Mouse (Mus musculus) liver, embryonic 14.5 days (tissue): ENCODE measurements around the gene Actr1b. TPM values are rescaled to one million over a fixed set of nuclear protein-coding genes. Genes with fewer than 3 reads are reported as not detected.
A peak's percentile ranks its signal among the peaks of the same experiment; 100 is the strongest.

ENCODE experiments used
- ATAC-seq: fragments of 200-750 bp; cut with Nextera tagmentation; 2 replicates; pipeline ENCODE4 v1.8.0; 2017; ENCODE audit warnings: moderate number of reproducible peaks, mild to moderate bottlenecking, moderate library complexity; ENCODE audit not compliant: insufficient read depth
- DNase-seq, 3 experiments: peaks; one replicate each; pipeline ENCODE4 v3.0.0-alpha.2; 2012 to 2013; ENCODE audit warnings: low read depth in 3 of 3, low spot score in 3 of 3
- H3K27ac ChIP-seq: fragments of 300-500 bp; sonication (generic); 2 replicates; pipeline ENCODE4 v1.5.1; 2014; ENCODE audit warnings: moderate library complexity, mild to moderate bottlenecking, control low read depth, inconsistent platforms
- H3K27me3 ChIP-seq: fragments of 300-500 bp; sonication (generic); 2 replicates; pipeline ENCODE4 v1.6.1; 2014; ENCODE audit warnings: mild to moderate bottlenecking, low read length, moderate library complexity; ENCODE audit not compliant: control insufficient read depth, insufficient read depth
- H3K36me3 ChIP-seq: fragments of 300-500 bp; sonication (generic); replicated peaks from 2 replicates; pipeline ENCODE4 v1.6.1; 2014; ENCODE audit warnings: low read depth; ENCODE audit not compliant: control insufficient read depth, insufficient read depth
- H3K4me1 ChIP-seq, 2 experiments: fragments of 200-500 bp in 1 of 2; fragments of 300-500 bp in 1 of 2; sonication (generic) in 1 of 2; replicated peaks; 2 replicates each; pipeline ENCODE4 v1.6.1; 2012 to 2014; ENCODE audit warnings: antibody characterized with exemption in 1 of 2, inconsistent platforms in 1 of 2, low read length in 1 of 2; ENCODE audit not compliant: control insufficient read depth in 2 of 2, insufficient read depth in 2 of 2
- H3K4me2 ChIP-seq: fragments of 300-500 bp; sonication (generic); 2 replicates; pipeline ENCODE4 v1.6.1; 2014; ENCODE audit warnings: low read depth, mild to moderate bottlenecking, control low read depth, moderate library complexity
- H3K4me3 ChIP-seq, 2 experiments: fragments of 200-500 bp in 1 of 2; fragments of 300-500 bp in 1 of 2; sonication (generic) in 1 of 2; 2 replicates each; pipeline ENCODE4 v1.5.1; 2012 to 2014; ENCODE audit warnings: low read depth in 2 of 2, low read length in 2 of 2, mild to moderate bottlenecking in 2 of 2, control low read depth in 1 of 2, inconsistent platforms in 1 of 2, moderate library complexity in 1 of 2; ENCODE audit not compliant: insufficient read depth in 1 of 2
- H3K9ac ChIP-seq: fragments of 300-500 bp; sonication (generic); replicated peaks from 2 replicates; pipeline ENCODE4 v1.6.1; 2014; ENCODE audit warnings: mild to moderate bottlenecking, control low read depth, moderate library complexity
- H3K9me3 ChIP-seq: fragments of 300-500 bp; sonication (generic); 2 replicates; pipeline ENCODE4 v1.6.1; 2016; ENCODE audit warnings: low read length, mixed read lengths; ENCODE audit not compliant: control insufficient read depth
- CTCF ChIP-seq: IDR thresholded peaks from 2 replicates; pipeline ENCODE4 v1.5.1; 2016; ENCODE audit warnings: antibody characterized with exemption, low read depth, control low read depth
- EP300 ChIP-seq: IDR thresholded peaks from 2 replicates; pipeline ENCODE4 v1.6.1; 2016; ENCODE audit warnings: antibody characterized with exemption, low read depth
- WGBS: fragments of 180-500 bp; shearing (Covaris S2); extraction: QIAGEN DNeasy Blood & Tissue Kit; methylation state at CpG from one replicate; pipeline ENCODE4 v1.1.7; 2014; ENCODE audit not compliant: insufficient replicate concordance; 5-methylcytosine and 5-hydroxymethylcytosine counted together
- microRNA-seq: library from miRNA; unstranded; fragments of <30 nt; microRNA quantifications from one replicate; pipeline ENCODE4, GENCODE M21; 2016
- polyA plus RNA-seq, 2 experiments: library from polyadenylated mRNA; depleted of rRNA in 1 of 2; stranded (reverse) in 1 of 2; unstranded in 1 of 2; fragments of >200 nt; fragmentation: Nextera tagmentation in 1 of 2; extraction: Ambion mirVana in 1 of 2; gene quantifications; 2 replicates each; pipeline versions ENCODE4 v1.2.1 to v1.2.3; 2012 to 2014

The Actr1b gene
- polyA plus RNA-seq, 2 experiments: 21.4 to 27.5 TPM

DNA sequence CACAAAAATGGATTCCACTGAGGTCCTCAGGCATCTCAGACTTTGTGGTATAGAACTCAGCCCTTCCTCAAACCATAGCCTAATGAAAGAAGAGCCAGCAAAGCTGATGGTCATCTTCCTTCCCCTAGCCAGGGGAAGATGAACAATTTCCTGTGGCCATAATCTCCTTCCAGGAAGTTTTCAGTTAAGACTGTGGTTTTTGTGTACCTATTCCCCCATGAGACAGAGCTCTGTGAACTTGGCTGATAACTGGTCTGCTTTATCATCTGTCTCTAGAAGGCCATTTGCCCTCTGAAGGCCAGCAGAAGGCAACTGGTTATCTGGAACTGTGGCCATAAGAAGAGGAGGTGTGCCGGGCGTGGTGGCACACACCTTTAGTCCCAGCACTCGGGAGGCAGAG lies 58.0 kb downstream of the Actr1b start:
- Histone ChIP-seq H3K4me3 (no peak overlapping the region), H3K27me3 (no peaks in the 10 kb centered on the region), H3K4me2 (no peak overlapping the region), H3K9me3 (no peaks in the 10 kb centered on the region), H3K4me1 (peaks cover 7 to 20% of the 10 kb centered on the region in 2 experiments; a peak in 3 of 4 replicates), H3K36me3 (no peaks in the 10 kb centered on the region), H3K27ac (no peak overlapping the region), H3K9ac (no peak overlapping the region)
- no peak for DNase-seq
- TF ChIP-seq CTCF (no peak), EP300 (peak; percentile 46; the same call in 1 of the 2 replicates)
- ATAC-seq: no peak
- WGBS: 12% methylated on average over 3 of the region's 3 CpGs

DNA sequence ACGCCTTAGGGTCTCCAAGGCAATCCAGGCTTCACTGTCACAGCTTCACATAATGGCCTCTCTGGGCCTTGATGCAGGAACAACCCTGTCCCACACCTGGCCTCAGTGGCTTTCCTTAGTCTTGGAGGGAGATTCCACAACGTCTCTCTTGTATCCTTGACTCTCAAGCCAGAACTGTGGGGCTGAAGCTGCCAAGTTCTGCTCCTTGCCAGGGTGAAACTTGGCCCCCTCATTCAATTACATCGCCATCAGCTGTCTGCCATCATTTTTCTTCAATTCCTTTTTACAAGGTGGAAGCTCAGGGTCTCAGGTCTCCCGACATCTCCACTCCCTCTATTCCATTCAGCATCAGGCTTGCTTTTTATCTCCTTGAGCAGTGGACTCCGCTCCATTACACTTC lies 59.2 kb downstream of the Actr1b start:
- Histone ChIP-seq H3K9ac (no peak overlapping the region), H3K9me3 (no peaks in the 10 kb centered on the region), H3K27ac (no peak overlapping the region), H3K27me3 (no peaks in the 10 kb centered on the region), H3K36me3 (no peaks in the 10 kb centered on the region), H3K4me1 (peaks cover 7 to 20% of the 10 kb centered on the region in 2 experiments; a peak in 3 of 4 replicates), H3K4me3 (no peak overlapping the region), H3K4me2 (no peak overlapping the region)
- 71% methylated on average over 5 of the region's 5 CpGs for WGBS
- ATAC-seq (no peak), DNase-seq (no peak)
- no peak for TF ChIP-seq CTCF
- TF ChIP-seq EP300: no peak

Small RNA genes lying within 50 kb of the gene (microRNA-seq; reads per million reads assigned to microRNA genes)
- not detected for gene Gm24133

Other genes with a start within 250 kb of the Actr1b start
- gene Cnnm4, start 242.8 kb downstream of the Actr1b start, polyA plus RNA-seq (2012; rRNA removed): 0.85 and 0.89 TPM in 2 replicates
- 2.1 and 2.2 TPM in 2 replicates for gene Cnnm4, start 242.8 kb downstream of the Actr1b start, polyA plus RNA-seq (2014; fragmentation: Nextera tagmentation; extraction: Ambion mirVana)
- gene Cnnm3, start 202.6 kb downstream of the Actr1b start, polyA plus RNA-seq (2012; rRNA removed): 2.5 and 3.7 TPM in 2 replicates
- gene Cnnm3, start 202.6 kb downstream of the Actr1b start, polyA plus RNA-seq (2014; fragmentation: Nextera tagmentation; extraction: Ambion mirVana): 0.86 and 1.0 TPM in 2 replicates
- 2.3 TPM in 2 replicates for gene Ankrd23, start 177.5 kb downstream of the Actr1b start, polyA plus RNA-seq (2012; rRNA removed)
- gene Ankrd23, start 177.5 kb downstream of the Actr1b start, polyA plus RNA-seq (2014; fragmentation: Nextera tagmentation; extraction: Ambion mirVana): 0.59 and 0.80 TPM in 2 replicates
- gene Gm42417, start 175.0 kb downstream of the Actr1b start, polyA plus RNA-seq (2012; rRNA removed): not detected in 2 replicates
- not detected in 2 replicates for gene Gm42417, start 175.0 kb downstream of the Actr1b start, polyA plus RNA-seq (2014; fragmentation: Nextera tagmentation; extraction: Ambion mirVana)
- gene Ankrd39, start 167.0 kb downstream of the Actr1b start, polyA plus RNA-seq (2012; rRNA removed): 3.5 and 3.8 TPM in 2 replicates
- gene Ankrd39, start 167.0 kb downstream of the Actr1b start, polyA plus RNA-seq (2014; fragmentation: Nextera tagmentation; extraction: Ambion mirVana): 5.0 and 5.1 TPM in 2 replicates
- gene Sema4c, start 156.1 kb downstream of the Actr1b start, polyA plus RNA-seq (2012; rRNA removed): 2.3 and 2.8 TPM in 2 replicates
- 0.25 and 0.35 TPM in 2 replicates for gene Sema4c, start 156.1 kb downstream of the Actr1b start, polyA plus RNA-seq (2014; fragmentation: Nextera tagmentation; extraction: Ambion mirVana)
- 0.21 TPM in 2 replicates for gene Fam178b, start 31.2 kb downstream of the Actr1b start, polyA plus RNA-seq (2012; rRNA removed)
- 0.27 TPM in 1 of 2 replicates, not detected in the other for gene Fam178b, start 31.2 kb downstream of the Actr1b start, polyA plus RNA-seq (2014; fragmentation: Nextera tagmentation; extraction: Ambion mirVana)
- 179 and 292 TPM in 2 replicates for gene Cox5b, start 23.0 kb downstream of the Actr1b start, polyA plus RNA-seq (2012; rRNA removed)
- gene Cox5b, start 23.0 kb downstream of the Actr1b start, polyA plus RNA-seq (2014; fragmentation: Nextera tagmentation; extraction: Ambion mirVana): 515 and 525 TPM in 2 replicates
- gene 4933424G06Rik, start 4.3 kb downstream of the Actr1b start, polyA plus RNA-seq (2012; rRNA removed): not detected in 2 replicates
- not detected in 2 replicates for gene 4933424G06Rik, start 4.3 kb downstream of the Actr1b start, polyA plus RNA-seq (2014; fragmentation: Nextera tagmentation; extraction: Ambion mirVana)
- gene Zap70, start 47.4 kb upstream of the Actr1b start, polyA plus RNA-seq (2012; rRNA removed): 0.04 and 0.06 TPM in 2 replicates
- not detected in 2 replicates for gene Zap70, start 47.4 kb upstream of the Actr1b start, polyA plus RNA-seq (2014; fragmentation: Nextera tagmentation; extraction: Ambion mirVana)
- gene Tmem131, start 229.2 kb upstream of the Actr1b start, polyA plus RNA-seq (2012; rRNA removed): 13.6 and 14.9 TPM in 2 replicates
- 10.6 and 11.2 TPM in 2 replicates for gene Tmem131, start 229.2 kb upstream of the Actr1b start, polyA plus RNA-seq (2014; fragmentation: Nextera tagmentation; extraction: Ambion mirVana)